Mouse (Mus musculus): ENCODE data around the gene Ppm1h. TPM values are rescaled to one million over a fixed set of nuclear protein-coding genes. Genes with fewer than 3 reads are reported as not detected.

Ppm1h gene
- total and polyA plus RNA-seq, 3 experiments, result 9.5 to 29.3 (median 16.0) TPM

DNA sequence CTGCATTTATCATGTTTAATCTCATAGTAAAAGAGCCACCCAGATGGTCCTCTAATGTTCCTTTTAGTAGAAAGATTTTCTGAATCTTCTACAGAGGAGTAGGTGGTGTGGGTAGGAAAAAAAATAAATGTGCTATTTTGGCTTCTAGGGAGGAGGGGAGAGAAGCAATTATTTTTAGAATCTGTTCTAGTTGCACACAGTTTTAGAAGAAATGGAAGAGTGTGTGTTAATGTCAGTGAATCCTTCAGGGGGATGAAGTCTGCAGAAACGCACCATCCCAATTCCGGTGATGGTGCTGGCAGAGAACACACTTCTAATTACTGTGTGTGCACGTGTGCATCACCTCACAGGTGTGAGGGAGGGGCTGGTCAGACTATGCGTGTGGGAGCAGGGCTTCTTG lies 129.6 kb downstream of the Ppm1h start:
- DNase-seq, result no peak

DNA sequence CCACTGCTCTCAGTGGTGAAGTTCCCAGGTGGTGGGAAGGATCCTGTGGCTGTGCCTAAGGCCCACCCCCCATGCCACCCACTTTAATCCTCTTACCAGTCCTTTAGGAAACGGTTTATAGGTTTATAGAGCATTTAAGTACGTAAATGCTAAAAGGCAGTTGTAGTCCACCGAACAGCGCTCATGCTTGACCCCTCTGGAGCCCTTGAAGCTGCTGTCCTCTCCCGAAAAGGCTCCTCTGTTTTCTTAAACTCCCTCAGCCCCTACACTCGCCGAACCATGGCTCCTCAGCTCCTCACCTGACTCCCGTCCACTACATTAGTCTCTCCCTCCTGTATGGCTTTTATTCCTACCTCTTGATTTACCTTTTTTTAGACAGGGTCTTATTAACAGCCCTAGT lies 131.3 kb downstream of the Ppm1h start:
- DNase-seq, result no peak

DNA sequence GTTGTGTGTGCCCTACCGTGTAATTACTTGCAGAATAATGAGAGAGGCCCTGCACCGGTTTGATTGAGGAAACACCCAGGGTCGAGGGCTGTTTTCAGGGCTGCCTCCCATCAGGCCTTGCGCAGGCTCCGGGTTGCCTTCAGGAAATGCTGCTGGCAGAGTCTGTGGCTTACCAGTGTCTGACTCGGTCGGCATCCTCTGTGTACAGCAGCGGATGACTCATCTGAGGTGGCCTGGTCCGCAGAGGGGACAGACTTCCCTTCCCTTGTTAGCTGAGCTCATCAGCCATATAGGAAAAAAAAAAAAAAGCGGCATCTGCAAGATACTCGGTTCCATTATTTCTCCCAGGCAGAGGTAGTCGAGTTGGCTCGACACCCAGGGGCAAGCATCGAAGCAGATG lies 136.5 kb downstream of the Ppm1h start:
- peak; percentile 88 for DNase-seq

DNA sequence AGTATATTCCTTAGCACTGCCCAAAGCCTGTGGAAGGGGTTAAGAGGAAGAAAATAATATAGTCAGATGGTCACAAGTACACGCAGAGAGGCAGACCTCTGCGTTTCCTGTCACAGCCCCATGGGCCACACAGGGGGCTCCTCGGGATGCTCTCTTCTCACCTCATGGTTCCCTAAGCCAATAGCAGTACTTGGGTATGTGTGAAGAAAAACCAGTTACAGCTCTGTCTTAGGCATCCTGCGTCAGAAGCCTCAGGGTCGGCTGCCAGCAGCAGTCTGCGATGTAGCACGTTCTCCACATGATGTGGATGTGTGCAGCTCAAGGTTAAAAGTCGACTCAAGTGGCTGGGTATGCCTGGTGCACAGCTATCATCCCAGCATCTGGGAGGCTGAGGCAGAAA lies 139.2 kb downstream of the Ppm1h start:
- DNase-seq, result no peak

DNA sequence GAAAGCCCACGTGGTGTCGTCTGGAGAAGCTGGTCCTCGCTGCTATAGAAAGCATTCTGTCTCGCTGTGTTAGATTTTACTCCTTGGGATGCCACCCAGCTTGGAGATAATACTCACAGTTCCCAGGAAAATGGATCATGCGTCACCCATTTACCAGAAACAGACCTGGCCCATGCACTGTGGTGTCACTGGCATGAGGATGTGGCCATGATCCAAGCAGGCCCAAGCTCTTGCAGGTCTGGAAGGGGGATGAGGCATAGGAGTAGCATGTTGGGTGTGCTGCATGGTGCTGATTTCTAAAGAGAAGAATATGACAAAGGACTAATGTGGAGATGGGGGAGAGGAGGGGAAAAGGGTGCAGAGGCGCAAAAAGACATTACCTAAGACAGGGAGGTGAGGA lies 141.2 kb downstream of the Ppm1h start:
- no peak for DNase-seq

DNA sequence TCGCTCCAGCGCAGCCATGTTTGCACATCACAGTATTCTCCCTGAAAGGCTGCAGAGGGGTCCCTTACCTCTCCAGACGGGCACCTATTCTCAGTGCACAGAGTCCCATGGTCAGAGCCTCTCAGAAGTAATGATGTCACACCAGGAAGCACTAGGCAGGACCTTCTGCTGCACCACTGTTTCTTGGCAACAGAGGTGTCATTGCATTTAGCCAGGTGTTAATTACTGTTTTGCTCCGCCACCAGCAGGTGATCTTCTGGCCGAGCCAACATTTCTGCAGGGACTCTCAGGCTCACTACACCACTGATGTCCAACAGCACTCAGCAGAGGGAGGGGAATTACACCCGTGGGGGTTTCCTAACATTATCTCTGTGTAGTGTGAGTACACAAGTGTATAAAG lies 143.0 kb downstream of the Ppm1h start:
- no peak for DNase-seq

DNA sequence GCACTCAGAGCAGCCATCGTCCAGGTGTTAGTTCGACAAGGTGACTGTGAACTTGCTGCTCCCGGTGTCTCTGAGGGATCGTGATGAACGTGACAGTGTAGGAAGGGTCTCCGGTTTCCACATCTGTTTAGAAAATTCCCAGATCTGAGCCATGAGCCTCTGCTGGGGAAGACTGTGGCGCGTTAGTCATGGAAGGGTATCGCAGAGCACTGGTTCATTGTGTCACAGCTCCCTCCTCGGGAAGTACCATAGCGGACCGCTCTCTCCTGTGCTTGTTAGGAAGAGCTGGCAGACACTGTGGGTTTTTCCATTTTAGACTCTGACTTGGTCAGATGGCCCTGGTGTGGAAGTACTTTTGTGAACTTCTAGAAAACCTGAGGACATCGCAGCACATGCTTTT lies 145.1 kb downstream of the Ppm1h start:
- no peak for DNase-seq

DNA sequence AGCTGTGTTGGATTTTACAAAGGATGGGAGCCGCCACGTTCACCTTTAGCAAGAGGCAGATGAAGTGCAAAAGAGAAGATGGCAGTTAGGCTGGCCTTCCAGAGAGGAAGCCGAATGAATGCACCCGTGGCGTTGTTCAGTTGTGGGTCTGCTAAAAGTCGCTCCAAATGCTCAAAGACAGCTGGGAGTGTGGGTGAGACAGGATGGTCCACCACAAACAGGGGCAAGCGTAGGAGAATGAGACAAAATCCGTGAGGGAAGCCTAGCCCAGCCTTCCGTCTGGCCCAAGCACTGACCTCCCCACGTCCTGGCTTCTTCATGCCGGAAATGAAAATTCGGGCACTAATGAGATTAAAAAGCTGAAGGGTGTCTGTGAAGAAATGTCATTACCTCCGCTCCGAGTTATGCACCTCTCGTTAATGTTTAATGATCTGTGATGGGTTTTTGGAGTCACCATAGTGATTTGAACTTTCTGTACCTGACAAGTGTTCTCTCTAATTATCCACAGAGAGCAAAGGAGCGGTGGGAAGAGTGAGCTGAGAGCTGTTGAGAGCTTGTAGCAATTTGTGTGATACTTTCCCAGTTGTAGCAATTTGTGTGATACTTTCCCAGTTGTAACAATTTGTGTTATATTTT lies 148.3 kb downstream of the Ppm1h start:
- no peak for DNase-seq

DNA sequence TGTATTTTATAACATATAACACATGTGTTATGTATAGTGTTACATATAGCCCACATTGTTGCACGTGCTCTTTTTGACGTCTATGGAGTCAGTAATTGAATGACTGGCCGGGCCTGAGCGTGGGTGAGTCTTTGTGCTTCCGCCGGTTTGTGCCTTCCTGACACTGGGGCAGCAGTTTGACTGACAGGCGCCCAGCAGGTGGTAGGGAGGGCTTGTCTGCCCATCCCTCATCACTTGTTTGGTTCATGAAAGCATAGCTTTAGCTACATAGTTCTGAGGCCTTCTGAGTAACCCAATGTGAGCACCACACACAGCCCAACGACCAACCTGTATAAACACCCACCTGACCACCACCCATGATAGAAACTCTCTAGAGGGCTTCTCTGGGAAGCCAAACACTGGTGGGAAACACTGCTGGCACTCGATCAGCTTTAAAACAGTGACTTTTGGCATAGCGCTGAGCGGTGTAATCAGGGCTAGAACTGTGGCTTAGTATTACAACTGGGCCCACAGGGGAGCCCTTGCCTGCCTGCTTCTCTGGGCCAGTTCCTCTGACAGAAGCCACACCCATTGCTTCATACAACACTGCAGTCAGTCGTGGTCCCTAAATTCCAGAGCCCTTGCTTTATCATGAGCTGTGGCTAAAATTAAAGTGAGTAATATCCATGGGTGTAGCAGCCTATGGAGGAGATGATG lies 149.3 kb downstream of the Ppm1h start:
- DNase-seq, result no peak

DNA sequence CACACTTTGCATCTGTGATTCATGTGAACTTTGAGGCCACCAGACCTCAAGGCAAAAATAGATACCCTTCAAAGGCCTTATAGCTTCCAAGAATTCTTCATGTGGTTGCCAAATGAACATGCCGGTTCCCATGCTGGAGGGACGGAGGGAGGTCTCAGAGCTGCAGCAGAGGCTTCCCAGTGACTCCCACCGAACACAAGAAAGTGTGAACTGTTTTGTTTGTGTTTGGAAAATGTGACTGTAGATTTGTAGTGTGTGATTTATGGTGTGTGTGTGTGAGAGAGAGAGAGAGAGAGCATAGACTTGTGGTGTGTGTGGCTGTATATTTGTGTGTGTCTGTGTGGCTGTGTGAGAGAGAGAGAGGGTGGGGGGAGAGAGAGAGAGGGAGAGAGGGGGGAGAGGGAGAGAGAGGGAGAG lies 151.2 kb downstream of the Ppm1h start:
- no peak for DNase-seq

DNA sequence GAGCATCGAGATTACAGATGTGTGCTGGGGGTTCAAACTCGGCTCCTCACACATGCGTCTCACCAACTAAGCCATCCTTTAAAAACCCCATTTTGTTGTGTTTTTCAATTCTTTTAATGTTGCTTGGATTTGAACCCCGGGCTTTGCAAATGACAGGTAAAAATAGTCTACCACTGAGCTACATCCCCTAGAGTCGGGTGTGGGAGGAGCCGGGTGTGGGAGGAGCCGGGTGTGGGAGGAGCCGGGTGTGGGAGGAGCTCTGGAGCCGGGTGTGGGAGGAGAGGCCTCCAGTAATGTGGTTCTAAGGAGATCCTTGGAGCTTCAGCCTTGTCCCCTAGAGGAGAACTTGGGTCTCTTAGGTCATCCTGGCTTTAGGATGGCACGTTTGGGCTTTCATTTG lies 152.1 kb downstream of the Ppm1h start:
- DNase-seq, result no peak

DNA sequence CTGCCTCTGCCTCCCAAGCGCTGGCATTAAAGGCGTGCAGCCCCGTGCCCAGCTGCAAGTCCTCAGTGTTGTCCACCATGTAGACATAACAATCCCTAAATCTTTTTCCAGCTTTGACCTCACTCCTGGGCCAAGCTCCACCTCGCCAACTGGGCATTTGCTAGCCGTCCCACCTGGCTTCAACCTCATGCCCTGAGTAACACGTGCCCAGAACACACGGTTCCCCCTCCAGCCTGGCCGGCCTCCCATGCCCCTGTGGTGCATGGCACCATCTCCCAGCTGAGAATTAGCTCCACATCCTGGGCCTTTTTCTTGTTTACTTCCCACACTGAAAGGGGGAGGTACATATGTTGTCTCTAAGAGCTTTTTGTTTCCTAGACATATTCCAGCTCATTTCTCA lies 163.5 kb downstream of the Ppm1h start:
- no peak for DNase-seq

DNA sequence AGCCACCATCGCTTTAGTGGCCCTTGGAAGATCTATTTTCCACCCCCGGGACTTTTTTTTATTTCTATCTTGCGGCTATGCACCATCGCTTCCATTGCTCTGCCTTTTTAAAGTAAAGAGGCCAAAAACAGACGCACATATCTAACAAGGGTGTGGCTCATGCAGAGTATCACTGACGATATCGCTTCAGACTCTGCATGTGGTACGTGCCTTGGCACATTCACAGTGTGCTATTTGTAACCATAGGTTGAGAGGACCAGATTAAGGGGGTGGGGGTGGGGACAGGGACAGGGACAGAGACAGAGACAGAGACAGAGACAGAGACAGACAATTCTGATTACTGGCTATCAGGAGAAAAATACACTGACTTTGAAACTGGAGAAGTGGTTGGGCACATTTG lies 164.4 kb downstream of the Ppm1h start:
- no peak for DNase-seq

DNA sequence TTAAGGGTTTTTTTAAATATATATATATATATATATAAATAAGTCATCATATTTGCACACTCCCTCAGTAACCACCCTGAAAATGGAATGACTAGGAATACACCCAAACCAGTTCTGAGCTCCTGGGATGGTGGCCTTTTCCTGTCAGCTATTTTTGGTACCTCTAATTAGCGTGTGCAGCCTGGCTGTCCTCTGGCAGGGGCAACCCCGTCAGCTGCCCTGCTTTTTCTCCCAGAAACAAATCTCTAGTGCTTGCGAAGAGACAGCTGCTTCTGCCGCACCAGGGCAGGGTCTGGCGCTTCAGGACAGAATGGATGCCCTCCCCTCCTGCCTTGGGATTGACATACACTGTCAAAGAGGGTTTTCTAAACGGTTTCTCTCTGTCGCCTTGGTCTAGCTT lies 166.9 kb downstream of the Ppm1h start:
- no peak for DNase-seq

DNA sequence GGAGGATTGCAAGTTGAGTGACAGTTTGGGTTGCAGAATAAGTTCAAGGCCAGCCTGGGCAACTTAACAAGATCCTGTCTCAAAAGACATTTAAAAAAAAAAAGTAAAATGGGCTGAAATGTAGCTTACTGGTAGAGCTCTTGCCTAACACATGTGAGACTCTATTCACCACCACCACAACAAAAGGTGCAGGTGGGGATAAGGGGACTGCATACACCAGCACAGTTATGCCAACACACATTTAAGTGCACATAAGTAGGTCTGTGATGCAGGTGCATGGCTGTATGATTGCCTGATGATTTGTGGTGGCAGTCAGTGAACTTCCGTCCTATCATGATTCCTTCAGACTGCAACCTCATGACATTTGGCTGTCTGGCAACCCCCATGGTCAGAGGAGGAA lies 167.9 kb downstream of the Ppm1h start:
- no peak for DNase-seq

DNA sequence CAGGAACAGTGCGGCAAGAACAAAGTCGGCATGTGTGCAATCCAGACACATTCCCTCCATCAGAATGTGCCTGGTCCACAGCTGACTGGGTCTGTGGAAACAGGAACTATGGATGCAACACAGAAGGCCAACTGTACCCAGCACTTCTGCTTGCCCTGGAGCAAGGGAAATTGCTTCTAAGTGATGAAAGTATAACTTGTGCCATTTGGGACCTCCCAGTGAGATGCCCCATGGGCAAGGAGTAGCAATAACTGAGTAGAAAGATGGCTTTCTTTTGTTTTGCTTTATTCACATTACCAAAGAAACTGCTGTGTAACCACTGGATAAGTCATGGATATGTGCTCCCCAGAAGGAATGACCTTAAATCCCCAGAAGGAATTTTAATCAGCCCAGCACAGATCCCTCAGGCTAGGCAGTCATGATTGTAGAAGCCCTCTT lies 169.5 kb downstream of the Ppm1h start:
- no peak for DNase-seq

DNA sequence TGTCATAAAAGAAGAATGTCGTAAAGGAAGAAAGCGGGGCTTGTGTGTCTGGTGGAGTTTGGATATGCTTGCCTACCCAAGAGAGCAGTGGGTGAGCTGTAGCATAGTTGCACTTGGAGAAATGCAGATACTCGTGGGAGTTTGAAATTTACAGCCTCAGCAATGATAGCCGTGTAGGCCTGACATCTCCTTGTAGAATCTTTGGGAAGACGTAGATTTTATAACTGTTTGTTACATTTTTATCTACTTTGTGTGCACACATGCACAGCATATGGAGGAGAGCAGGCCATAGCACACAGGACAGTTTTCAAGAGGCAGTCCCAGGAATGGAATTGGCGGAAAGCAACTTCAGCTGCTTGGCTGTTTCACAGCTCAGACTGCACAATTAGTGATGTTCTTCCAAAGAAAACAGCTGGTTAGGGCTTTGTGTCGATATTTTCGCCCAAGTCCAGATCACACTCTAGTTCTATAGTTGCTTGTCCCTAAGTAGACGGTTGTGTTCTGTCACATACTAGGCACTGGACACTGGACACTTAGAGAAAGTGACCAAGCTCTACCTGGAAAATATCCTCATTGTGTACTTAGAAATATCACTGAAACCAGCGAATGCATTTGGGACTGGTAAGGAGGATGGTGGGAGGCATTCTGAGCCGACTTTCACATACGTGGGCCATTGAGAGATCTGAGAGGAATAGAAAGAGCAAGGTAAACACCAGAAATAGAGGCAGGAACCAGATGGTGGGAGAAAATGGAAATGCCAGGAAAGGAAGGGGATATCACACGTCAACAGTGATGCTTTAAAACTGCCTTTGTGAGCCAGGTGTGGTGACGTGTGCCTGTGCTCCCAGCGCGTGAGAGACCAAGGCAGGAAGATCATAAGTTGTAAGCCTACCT lies 173.0 kb downstream of the Ppm1h start:
- no peak for DNase-seq

DNA sequence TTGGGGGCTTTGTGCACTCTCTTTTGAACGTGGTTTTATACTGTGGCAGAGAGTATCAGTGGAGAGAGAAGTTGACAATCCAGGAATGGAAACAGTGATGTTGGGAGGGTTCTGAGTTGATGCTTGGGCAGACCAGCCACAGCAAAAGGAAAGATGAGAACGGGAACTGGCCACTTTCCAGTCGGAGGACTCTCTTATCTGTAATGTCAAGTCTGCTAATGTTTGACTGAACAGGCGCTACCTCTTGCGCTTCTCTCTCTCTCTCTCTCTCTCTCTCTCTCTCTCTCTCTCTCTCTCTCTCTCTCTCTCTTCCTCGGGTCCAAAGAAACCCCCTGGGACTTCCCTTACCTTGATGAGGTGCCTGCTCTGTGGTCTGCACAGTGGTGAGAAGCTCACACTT lies 176.0 kb downstream of the Ppm1h start:
- DNase-seq, result no peak

DNA sequence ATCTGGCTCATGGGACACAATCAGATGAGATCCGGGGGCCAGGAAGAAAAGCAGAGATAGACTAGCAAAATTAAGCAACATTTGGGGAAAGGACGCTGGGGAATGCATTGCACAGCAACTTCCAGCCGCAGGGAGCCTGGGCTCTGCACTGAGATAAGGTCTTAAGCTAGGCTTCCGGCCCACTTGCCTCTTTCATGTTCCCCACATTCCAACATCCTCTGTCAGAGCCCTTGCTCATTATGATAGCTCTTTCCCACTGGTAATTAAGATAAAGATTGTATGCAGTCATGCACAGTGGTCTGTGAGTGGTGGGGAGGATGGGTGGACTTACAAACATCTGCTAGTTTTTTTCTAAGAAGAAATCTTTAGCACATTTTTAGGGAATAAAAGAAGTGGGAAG lies 176.6 kb downstream of the Ppm1h start:
- DNase-seq, result no peak

DNA sequence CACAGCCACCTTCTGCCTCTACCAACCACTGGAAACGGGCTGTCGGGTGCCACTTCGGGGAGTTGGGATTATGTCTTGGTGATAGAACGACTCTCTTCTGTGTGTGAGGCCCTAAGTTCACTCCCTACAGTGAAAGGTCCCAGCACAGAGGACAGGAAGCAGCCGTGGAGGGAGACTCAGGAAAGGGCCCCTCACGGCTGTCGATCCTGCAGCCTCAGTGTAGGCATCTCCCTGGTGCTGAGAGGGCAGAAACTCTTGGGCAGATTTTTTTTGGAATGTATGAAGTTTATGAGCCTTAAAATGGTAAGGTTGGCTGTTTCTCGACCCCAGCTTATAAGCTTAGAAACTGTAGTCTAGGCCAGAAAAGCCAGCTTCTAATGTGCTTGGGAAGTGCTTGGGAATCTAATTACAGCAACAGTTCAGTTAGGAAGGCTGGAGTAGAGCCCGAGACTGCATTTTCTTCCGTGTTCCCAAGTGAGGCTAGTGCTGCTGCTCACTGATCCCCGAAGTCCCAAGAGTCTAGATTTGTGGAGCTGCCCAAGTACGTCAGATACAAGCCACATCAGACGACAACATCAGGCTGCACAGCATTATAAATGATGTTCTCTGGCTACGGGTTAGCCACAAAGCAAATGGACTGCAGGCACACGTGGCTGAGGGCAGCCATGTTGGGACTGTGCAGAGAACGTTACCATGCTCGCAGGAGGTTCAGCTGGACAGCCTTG lies 177.6 kb downstream of the Ppm1h start:
- peak; percentile 21 for DNase-seq

DNA sequence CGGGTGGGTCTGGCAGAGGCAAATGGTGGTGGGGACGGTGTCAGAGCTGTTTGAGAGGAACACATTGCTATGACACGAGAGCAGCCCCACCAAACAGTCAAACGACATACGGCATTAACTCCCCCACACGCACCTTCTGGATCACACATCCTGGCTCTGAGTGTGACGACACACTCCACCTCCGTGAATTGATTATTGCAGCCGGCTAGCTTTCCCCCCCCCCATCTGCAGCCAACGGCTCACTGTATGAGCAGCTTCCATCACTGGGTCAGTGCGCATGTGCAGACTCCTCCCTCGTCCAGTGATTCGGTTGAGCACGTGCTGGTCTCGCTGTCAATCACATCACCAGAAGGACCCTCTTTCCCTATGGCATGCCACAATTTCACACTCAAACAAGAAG lies 178.6 kb downstream of the Ppm1h start:
- DNase-seq, result no peak

DNA sequence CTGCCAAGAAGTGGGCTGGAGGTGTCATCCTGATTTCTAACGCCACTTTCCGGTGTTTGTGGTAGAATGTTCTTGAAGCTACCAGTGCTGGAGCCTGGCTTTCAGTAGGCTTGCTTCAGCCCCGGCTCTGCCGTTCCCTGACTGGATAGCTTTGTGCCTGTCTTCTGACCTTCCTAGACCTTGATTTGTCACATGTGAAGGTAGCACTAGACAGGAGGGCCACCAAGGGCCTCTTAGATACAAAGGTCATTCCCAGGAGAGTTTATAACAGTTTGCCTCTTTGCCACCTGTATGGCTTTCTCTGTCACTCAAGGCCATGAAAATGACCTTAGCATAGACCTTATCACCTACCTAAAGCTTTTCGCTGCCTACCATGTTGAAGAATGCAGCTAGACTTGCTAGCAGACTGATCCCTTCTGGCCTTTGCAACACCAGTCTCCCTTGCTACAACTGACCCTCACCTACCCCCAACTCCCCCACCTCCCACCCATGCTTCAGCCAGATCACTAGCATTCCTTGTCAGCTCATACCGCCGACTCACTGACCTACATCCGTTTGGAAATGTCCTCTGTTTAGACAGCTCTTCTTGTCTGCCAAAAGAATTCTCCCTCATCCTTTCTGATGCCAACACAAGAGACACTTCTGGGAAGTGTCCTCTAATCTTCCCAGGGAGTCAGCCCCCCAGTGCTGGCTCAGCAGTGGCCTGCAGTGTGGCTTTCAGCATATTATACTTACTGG lies 180.5 kb downstream of the Ppm1h start:
- DNase-seq, result no peak

All from adrenal gland, adult 2 months (tissue).